Mouse (Mus musculus) CH12.LX (cell line): ENCODE data around the gene Gm36079.
"Not testable (repeated sequence)": the region's sequence is repeated elsewhere in the genome, so short reads cannot be mapped to it uniquely, and the experiment has no call there.

Experiments
- CTCF ChIP-seq, 2 experiments: IDR thresholded peaks in 1 of 2; conservative IDR thresholded peaks in 1 of 2; 2 replicates each; pipeline ENCODE4 v1.5.1; 2011 to 2012; ENCODE audit warnings: low read depth in 2 of 2, low read length in 2 of 2, improper control_type of control experiment in 1 of 2, inconsistent platforms in 1 of 2, mild to moderate bottlenecking in 1 of 2, moderate library complexity in 1 of 2
- HCFC1 ChIP-seq: IDR thresholded peaks from 2 replicates; pipeline ENCODE4 v1.6.1; 2012; ENCODE audit warnings: low read depth, mild to moderate bottlenecking, inconsistent platforms, low read length, improper control_type of control experiment
- POLR2AphosphoS2 ChIP-seq: IDR thresholded peaks from 2 replicates; pipeline ENCODE4 v1.6.1; 2011; ENCODE audit warnings: low read depth, low read length, improper control_type of control experiment
- RCOR1 ChIP-seq: conservative IDR thresholded peaks from 2 replicates; pipeline ENCODE4 v1.6.1; 2012; ENCODE audit warnings: low read depth, mild to moderate bottlenecking, inconsistent platforms, low read length, improper control_type of control experiment

DNA sequence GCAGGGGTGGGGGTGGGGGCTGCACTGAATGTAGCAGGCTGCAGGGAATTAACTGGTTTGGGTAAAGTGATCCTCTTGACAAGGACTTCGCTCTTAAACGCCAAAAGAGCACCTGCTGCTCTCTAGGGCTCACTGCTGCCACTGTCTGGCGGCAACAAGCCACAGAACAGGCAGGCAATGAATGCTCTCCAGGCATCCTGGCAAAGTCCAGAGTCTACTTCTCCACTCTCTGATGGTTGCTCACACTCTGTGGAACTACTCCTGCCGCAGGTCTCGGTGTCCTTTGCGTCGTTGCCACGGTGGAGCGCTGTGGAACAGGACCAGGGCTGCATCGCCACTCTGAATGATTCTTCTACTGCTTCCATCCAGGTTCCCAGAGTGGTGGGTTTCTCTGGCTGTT lies 7.8 kb upstream of the Gm36079 start:
- not testable (repeated sequence) for TF ChIP-seq CTCF (conservative IDR thresholded peaks at IDR 0.05 in 1 of 2, IDR thresholded peaks at IDR 0.05 in 1 of 2; ENCODE audit: low read depth in 2 of 2, low read length in 2 of 2); HCFC1; POLR2AphosphoS2; RCOR1
